ENCODE assay signal across 24 mouse cellular contexts in genomic region chr11:79733013-79733412, GRCm38 (mm10).
"Had no signal": no experiment of that assay in that cellular context is flagged by ENCODE, and none has a peak within 500 bp of the region (broad histone marks: within the 10 kb centered on the region; RNA-seq: fewer than 3 reads in every experiment).

No protein-coding gene starts in this region.

- H3K4me2 ChIP-seq: forebrain, embryonic 15.5 days; heart, embryonic 11.5 days; heart, embryonic 13.5 days; heart, embryonic 15.5 days; hindbrain, embryonic 13.5 days; hindbrain, embryonic 15.5 days; limb, embryonic 13.5 days; limb, embryonic 15.5 days; liver, embryonic 11.5 days; liver, embryonic 13.5 days; liver, embryonic 15.5 days had no signal

- H3K27me3 ChIP-seq: forebrain, embryonic 15.5 days; heart, embryonic 13.5 days; heart, embryonic 15.5 days; hindbrain, embryonic 13.5 days; hindbrain, embryonic 15.5 days; limb, embryonic 13.5 days; limb, embryonic 15.5 days; liver, embryonic 13.5 days; liver, embryonic 15.5 days had no signal

- DNase-seq: forebrain, postnatal 0 days; gastrocnemius, postnatal 14 days; gastrocnemius, postnatal 36 days; heart, adult 11 months; heart, adult 2 months; heart, postnatal 14 days; heart, postnatal 36 days; layer of hippocampus, adult 9-11 months; layer of hippocampus, postnatal 36 days; left cerebral cortex, postnatal 4 days; liver, embryonic 13.5 days; lung, adult 18-20 months had no signal

- H3K9ac ChIP-seq: forebrain, embryonic 15.5 days; forebrain, postnatal 0 days; heart, embryonic 13.5 days; heart, embryonic 15.5 days; hindbrain, embryonic 13.5 days; hindbrain, embryonic 15.5 days; limb, embryonic 13.5 days; limb, embryonic 15.5 days; liver, embryonic 13.5 days; liver, embryonic 15.5 days had no signal

- H3K9me3 ChIP-seq: forebrain, embryonic 15.5 days; heart, embryonic 13.5 days; heart, embryonic 15.5 days; hindbrain, embryonic 13.5 days; hindbrain, embryonic 15.5 days; limb, embryonic 13.5 days; limb, embryonic 15.5 days; liver, embryonic 13.5 days; liver, embryonic 15.5 days had no signal

- H3K27ac ChIP-seq: forebrain, embryonic 15.5 days; heart, adult 2 months; heart, embryonic 13.5 days; heart, embryonic 15.5 days; hindbrain, embryonic 13.5 days; hindbrain, embryonic 15.5 days; hindbrain, postnatal 0 days; limb, embryonic 13.5 days; limb, embryonic 15.5 days; liver, embryonic 13.5 days; liver, embryonic 15.5 days had no signal

- ATAC-seq: forebrain, embryonic 15.5 days; forebrain, postnatal 0 days; hindbrain, postnatal 0 days; intestine, embryonic 16.5 days had no signal

- H3K4me3 ChIP-seq: forebrain, embryonic 15.5 days; heart, adult 2 months; heart, embryonic 13.5 days; heart, embryonic 15.5 days; hindbrain, embryonic 13.5 days; hindbrain, embryonic 15.5 days; limb, embryonic 13.5 days; limb, embryonic 15.5 days; liver, embryonic 13.5 days; liver, embryonic 15.5 days had no signal

- H3K36me3 ChIP-seq: forebrain, embryonic 15.5 days; heart, embryonic 13.5 days; heart, embryonic 15.5 days; hindbrain, embryonic 13.5 days; hindbrain, embryonic 15.5 days; limb, embryonic 13.5 days; liver, embryonic 13.5 days; liver, embryonic 15.5 days had no signal
